Mouse (Mus musculus) frontal cortex, adult (tissue): ENCODE measurements around the gene Gna12.
A peak's percentile ranks its signal among the peaks of the same experiment; 100 is the strongest.

Experiments used
- ATAC-seq: cut with Nextera tagmentation; 2 replicates; pipeline ENCODE4 v1.9.2; 2017; ENCODE audit warnings: mild to moderate bottlenecking, moderate library complexity, mixed read lengths; ENCODE audit not compliant: low TSS enrichment

The Gna12 gene

DNA sequence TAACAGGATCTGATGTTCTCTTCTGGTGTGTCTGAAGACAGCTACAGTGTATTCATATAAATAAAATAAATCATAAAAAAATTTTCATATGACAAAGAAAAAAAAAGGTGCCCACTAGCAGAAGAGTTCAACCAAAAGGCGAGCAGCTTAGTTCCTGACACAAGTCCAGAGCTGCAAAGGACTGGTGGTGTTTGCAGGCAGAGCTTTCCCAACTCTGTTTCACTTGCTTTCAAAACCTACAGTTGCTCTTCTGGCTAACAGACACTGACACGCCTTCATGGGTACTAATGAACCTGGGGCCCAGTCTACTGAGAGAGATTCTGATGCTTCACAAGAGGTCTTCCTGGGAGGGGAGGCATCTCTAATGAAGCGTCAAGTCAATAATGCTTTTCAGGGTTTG is 34.2 kb downstream of the Gna12 start:
- ATAC-seq: no peak

DNA sequence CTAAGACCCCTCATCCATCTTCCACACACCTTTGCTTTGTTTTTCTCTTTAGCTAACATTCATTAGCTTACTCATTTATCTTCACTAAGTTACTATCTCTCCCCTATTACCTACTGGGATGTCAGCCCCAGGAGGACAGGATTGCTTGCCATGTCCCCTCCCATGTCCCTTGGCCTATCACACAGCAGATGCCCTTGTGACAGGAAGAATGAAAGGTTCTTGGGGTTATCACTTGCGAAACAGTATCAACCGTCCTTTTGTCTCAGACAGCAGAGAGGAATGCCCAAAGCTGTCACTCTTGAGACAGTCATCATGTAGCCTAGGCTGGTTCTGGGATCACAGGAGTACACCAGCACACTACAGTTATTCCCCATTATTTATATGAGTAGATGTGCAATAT is 35.1 kb downstream of the Gna12 start:
- no peak for ATAC-seq

DNA sequence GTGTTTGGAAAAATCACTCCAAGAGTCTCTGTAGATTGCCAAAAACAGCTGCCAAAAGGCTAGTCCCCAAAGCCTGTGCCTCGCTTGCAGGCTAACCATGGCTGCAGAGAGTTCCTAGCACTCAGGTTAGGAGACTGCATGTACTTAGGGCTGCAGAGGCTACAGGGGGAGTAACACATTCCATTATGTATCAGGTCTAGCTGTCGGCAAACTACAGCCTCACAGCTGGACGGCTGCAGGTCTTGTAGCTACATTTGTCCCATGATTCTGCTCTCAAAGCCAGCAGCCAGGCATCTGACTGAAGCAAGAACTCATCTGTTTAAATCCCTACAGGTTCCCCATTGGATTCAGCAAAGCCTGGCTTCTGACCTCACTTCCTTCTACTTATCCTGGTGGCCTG is 35.5 kb downstream of the Gna12 start:
- no peak for ATAC-seq

DNA sequence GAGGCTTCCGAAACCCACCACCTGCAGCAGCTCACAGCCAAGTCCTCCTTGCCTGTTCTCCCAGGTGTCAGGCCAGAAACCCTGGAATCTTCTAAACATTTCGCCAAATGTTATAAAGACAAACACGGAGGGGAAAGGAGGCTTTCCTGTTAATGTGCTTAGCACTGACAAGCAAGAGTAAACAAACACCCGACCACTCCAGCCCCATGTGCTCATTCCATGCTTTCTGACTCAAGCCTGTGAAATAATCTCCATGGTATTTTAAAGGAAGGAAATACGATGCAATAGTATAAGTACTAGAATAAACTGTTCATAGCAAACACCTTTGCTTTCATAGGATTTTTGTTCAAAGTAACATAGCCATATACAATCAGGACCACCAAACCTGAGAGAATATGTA is 38.0 kb downstream of the Gna12 start:
- ATAC-seq: no peak

DNA sequence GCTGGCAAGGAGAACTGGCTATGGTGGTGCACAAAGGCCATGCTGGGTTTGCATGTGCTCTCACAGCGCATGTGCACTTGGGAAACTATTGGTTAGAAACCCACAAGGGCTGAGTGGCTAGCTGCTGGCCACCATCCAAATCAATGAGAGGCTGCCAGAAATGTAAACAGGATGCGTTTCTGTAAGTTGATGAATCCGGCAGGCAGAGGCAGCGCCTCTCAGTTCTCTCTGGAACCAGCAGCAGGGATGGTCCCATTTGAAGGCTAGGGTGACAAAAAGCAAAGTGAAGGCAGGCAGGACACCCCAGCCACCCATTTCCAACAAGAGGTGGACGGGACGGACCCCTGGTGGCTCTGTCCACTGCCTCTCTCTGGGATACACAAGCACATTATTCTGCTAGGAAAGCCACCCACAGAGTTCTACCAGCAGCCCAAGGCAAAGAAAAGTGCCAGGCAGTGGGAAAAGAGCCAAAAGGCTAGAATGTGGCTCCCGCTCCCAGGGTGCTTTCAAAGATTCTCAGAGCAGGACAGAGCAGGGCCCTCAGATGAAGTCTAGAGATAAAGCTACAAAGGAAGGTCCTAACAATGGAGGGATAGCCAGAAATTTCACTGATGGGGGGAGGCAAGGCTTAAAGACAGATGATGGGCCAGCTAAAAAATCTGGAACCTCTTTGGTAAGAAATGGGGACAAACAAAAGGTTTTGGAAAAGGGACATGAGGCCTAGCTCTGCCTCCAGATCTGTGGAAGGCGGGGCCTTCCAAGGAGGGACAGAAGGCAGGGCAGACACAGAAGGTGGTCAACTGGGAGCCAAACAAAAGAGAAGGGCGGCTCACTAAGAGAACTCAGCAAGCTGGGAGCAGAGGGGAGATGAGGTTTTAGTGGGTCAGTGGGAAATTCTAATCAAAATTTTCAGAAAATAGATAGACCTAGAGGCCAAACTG is 39.0 kb downstream of the Gna12 start:
- ATAC-seq: peak; percentile 75

DNA sequence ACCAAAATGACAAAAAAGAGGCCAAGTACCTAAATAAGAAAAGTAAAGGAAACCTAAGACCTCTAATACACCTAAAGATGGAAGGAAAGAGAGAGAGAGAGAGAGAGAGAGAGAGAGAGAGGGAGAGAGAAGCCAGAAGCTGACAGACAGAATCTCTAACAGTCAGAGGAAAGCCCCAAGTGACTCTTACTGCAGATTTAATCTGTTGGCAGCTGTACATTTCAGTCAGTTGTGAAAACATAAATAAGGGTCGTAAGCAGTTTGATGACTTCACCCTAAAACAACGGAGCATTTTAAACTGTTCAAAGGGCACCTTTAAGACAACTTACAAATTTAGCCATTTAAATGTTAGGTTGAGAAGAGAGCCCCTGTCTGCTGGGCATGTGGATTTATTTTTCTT is 39.8 kb downstream of the Gna12 start:
- ATAC-seq: no peak

DNA sequence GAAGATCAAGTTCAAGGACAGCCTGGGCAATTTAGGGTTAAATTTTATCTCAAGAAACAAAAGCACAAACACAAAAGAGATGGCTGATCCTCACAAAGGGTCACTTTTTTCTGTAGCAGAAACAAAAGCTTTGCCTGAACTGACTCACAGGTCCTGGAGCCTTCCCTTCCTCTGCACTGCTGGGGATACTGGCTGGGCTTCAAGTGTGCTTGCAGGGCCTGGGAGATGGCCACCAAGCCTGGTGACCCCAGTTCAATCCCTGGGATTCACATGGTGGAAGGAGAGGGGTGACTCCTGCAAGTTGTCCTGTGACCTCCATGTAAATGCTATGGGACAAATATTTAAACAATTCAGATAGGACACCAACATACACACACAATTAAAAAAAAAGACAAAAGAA is 40.7 kb downstream of the Gna12 start:
- ATAC-seq: no peak

DNA sequence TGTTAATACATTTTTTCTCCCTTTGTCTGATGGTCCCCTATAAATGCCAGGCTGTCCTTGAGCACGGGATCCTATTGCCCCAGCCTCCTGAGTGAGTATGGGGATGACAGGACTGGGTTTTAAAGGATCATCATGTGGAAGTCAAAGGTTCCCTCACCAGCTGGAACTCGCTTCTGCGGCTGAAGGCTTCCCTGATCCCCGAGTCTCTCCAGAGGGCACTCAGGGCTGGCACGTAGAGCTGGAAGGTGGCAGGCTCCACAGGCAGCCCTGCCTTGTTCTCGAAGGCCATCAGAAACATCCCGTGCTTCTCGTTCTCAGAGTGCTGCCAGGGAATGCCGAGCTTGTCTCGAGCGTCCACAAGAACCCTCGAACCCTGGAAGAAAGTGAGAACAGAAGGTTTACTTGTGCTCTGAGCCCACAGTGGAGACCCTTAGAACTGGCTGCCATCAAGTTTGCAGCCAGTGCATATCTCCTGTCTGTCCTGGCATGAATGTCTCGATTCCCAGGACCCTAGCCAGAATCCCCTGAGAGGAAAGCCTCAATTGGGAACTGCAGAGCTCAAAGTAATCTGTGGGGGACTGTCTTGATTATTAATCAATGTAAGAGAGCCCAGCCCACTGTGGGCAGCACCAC is 44.9 kb downstream of the Gna12 start:
- ATAC-seq: no peak

DNA sequence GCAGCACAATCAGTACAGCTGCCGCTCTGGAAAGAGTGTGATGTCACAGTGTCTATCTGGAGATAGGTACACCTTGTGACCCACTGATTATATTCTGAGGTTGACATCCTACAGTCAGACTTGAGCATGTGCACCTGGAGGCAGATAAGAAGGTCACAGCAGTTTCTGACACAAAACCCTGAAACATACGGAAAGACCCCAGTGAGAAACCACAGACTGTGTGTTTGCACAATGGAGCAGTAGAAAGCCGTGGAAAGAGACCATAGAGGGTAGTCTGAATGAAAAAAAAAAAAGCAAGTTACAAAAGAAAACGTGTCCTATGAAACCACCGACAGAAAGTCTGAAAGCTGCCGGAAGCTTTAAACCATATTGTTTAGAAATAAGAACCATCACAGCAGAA is 45.9 kb downstream of the Gna12 start:
- ATAC-seq: no peak

DNA sequence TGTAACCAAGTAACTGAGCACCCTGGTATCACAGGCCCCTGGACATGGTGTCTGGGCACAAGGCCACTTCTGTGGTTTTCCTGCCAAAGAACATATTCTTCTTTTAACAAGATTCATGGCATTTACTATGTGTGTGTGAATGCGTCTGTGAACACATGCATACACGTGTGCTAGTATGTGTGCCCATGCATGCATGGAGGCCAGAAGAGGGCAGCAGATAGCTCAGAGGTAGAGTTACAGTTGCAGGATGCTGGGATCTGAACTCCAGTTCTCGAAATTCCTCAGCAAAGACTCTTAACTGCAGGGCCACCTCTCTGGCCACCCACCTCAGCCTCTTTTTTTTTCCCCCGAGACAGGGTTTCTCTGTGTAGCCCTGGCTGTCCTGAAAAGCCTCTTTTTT is 46.7 kb downstream of the Gna12 start:
- ATAC-seq: no peak

DNA sequence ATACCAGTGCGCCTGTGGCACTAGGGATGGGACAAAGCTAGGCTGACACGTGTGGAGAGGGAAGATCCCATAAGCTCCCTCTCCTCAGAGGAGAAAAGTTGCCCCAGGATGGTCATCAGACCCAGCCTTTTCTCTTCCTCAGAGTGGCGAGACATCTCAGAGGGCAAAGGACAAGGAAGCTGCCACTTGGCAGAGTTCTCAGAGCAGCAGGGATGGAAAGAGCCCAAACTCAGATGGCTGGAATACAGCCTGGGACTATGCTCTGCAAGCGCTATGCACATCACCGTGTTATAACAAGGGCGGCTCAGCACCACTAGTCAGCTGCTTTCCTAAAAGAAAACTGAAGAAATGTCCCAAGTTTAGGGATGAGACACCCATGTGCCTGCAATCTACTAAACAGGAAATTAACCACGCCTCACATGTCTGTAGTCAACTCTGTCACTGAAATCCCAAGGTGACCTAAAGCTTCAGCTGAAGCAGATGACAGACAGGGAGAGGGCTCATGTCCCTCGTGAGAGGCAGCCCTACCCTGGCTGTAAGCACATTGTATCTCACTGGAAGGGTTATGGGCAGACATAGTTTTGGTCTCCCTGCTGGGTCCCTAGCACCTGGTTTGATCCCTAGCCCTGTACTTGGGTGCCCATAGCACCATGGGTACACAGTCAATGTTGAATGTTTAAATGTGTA is 48.2 kb downstream of the Gna12 start:
- ATAC-seq: no peak

DNA sequence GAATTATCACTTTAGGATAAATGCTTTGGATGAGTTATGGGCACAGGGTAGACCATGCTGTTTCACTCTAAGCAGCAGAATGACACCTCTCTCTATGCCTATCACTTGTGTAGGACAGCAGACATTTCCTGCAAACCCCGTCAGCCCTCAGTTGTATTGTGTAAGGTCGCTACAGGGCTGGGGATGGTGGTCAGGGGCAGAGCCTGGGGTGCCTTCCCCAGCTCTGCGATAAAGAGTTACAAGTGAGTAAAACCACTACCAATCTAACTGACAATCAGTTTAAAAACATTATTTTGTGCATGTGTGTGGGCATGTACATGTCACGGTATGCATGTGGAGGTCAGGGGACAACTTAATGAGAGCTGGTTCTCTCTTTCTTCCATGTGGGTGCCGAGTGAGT is 49.1 kb downstream of the Gna12 start:
- ATAC-seq: no peak

DNA sequence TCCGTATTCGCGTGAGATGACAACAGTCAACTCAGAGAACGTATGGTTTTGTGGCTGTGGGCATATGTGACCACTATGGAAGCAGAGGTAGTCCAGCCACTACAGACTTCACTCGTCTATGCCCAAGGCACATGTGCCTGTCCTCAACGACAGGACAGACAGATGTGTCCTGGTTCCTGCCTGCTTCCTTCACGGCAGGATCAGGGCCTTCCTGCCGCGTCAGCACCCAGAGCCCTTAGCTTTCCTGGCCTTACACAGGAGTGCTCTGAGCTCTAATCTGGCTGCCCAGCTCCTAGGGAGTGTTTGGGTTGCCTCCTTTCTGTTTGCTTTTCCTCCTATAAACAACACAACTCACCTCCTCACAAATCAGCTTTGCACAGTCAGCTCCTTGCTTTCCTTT is 53.3 kb downstream of the Gna12 start:
- ATAC-seq: no peak

DNA sequence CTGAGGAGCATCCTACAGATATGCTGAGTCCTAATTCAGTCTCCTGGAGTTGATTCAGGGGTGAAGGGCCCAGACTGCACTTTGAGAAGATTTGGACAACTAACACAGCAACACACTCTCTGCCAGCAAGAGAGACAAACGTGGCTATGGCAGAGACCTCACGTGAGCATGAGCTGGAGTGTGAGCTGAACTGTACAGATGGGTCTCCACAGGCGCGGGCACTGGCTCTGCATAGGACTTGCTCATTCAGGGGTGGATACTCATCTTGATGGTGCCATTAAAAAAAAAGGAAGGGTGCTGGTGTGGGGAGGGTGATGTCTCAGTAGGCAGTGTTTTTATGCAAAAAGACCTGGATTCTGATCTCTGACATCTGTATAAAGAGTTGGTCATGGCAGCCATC is 55.1 kb downstream of the Gna12 start:
- ATAC-seq: no peak

DNA sequence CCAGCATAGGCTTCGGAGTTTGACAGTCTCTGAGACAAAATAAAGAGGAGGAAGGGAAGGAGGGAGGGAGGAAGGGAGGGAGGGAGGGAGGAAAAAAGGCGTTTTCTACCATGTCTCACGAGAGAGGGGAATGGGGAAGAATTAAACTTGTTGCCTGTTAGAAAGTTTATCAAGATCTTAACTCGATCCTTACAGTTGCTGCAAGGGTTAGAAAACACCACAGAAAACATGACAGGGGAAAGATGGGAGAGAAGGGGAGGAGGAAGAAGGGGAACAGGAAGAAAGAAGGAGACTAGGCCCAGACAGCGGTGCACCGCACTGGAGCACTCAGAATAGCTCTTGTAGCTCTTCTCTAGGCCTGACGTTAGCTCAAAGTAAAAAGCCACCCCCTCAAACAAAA is 58.1 kb downstream of the Gna12 start:
- ATAC-seq: no peak

DNA sequence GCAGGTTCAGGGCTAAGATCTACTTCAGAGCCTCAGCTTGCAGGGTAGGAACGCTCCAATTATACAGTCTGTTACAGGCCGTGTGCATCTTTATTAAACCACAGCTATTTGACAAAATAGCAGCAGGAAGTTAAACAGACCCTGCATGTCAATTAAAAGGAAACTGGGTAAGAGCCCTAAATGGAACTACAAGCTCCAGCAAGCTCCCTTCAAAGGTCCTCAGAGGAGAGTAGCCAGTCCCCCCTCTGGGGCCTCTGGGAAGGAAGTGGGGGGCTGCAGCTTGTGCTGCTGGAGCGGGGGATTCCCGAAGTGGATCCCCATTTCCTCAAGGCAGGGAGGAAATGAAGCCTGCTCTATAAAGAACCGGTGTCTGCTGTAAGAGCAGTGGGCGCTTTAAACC is 58.6 kb downstream of the Gna12 start:
- no peak for ATAC-seq

DNA sequence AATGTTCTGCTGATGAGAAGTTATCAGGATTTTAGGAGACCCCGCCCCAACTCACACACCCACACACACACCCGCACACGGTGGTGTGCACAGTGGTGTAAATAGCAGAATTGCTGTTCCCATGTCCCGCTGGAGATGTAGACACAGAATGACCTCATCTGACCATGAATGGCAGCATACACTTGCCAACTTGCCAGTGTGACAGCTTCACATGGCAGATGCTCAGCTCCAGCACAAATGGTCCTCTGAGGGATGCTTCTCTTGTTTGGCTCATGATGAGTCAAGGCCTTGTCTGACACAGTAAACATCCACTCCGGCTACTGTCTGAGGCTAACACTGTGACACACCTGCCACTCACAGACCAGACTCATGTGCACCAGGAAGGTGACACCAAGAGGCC is 61.9 kb downstream of the Gna12 start:
- ATAC-seq: peak; percentile 53; the same call in 1 of the 2 replicates

DNA sequence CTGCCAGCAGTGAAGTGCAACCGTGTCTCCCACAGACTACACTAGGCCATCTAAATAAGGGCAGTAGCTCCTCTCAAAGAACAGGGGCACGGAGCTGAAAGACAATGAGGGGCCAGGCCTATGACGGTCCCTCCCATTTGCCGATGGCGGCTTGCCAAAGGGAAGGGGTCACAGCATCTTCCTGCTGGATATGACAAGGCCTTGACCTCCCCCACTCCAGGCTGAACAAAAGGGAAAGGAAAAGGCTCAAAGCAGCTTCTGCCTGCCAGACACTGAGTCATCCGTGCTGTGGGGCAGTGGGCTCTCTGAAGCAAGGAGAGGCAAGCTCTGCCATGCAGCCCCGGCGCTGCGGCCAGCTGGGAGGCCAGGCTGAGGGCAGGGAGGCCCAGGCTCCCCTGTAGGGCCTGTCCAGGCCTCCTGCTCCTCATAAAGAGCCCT is 62.5 kb downstream of the Gna12 start:
- ATAC-seq: peak; percentile 62; the same call in 1 of the 2 replicates

DNA sequence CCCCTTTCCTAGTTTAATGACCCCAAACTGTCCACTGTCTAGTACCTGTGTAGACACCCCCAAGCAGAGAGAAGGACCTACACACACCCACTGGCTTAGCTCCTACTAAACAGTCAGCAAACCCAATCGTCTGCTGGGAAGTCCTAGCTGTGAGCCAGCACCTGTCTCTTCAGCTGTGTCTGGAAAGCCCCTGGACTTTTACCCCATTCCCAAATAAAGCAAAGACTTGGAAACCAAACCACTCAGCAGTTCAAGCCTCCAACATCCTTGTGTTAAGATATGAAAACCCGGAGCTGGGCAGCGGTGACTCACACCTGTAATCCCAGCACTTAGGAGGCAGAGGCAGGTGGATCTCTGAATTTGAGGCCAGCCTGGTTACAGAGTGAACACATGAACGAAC is 63.7 kb downstream of the Gna12 start:
- no peak for ATAC-seq

DNA sequence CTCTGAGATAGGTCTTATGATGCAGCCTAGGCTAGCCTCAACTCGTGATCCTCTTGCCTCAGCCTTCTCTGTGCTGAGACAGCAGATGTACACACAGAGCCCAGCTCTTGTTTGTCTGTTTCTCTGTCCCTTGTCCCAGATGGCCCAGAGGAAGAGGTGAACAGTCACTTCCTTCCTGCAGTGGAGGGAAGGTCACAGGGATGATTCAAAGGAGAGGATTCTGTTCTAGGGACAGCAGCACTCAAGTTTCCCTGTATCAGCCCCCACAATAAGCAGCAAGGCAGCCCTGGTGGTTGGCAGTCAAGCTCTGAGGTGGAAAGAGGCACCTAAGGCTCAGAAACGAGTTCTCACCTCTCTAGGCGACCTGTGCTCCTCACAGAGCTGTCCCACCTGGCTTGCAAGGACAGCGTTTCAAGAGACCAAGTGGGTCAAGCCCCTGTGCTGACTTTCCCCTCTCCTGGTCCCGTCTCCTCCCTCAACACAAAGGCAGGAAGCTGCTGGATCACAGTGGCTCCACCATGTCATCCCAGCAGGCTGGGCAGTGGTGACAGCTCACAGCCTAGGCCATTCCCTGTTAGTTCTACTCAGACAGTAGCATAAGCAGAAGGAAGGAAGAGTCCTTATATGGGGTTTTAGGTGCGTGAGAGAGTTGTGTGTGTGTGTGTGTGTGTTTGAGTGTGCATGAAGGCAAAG is 65.2 kb downstream of the Gna12 start:
- no peak for ATAC-seq

DNA sequence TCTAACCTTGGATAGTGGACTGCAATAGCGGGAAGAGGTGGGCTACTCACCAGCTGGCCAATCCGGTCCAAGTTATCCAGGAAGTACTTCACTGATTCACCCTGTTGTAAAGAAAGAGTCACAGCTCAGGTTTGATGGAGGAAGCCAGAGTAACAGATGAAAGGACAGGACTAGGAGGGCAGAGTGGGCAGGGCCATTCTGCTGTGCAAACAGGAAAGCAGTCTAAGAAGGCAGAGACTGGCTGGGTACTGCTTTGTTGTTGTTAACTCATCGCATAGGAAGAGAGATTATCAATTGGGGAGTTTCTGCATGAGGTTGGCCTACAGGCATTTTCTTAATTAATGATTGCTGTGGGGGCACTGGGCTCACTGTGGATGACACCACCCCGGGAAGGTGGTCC is 67.7 kb downstream of the Gna12 start:
- ATAC-seq: no peak

DNA sequence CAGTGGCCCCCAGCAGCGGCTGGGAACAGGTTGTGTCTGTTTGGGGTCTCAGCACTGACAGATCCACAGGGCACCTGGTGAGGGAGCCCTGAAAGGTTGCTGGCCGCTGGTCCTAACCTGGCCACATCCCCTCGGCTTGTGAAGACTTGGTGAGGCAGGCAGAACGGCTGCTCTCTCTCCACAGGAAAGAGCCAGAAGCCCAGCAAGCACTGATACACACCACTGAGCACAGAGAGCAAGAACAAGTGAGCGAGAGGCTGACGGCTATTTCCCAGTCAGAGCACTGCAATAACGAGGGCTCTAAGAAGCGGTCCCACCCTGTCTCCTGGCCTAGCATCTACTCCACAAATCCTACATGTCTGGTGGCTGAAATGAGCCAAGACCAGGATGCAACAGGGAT is 71.4 kb downstream of the Gna12 start:
- ATAC-seq: no peak
